Mouse (Mus musculus): ENCODE measurements at regions not wholly inside any gene's neighbourhood (a gene's known extent, or its start where the extent isn't known, plus 50 kb on each side); places are given as distances from the start of the nearest gene placed in this dataset.

- ATAC-seq (replicated peaks; ENCODE audit: low FRiP score): peak; percentile 33; the same call in 1 of the 2 replicates
- no peak overlapping the region for H3K27ac ChIP-seq
- no peak overlapping the region for H3K4me2 ChIP-seq
- peaks cover 23% of the 10 kb centered on the region for H3K4me1 ChIP-seq
- no peaks in the 10 kb centered on the region for H3K36me3 ChIP-seq
- H3K4me3 ChIP-seq (replicated peaks): no peak overlapping the region
- H3K27me3 ChIP-seq: no peaks in the 10 kb centered on the region
- H3K9me3 ChIP-seq (replicated peaks): no peaks in the 10 kb centered on the region
- H3K9ac ChIP-seq: no peak overlapping the region
- WGBS: 14% methylated on average over 11 of the region's 11 CpGs
These were observed 80.9 kb upstream of the 1600014C23Rik start for GRCm38 (mm10) chr17:45814586-45814985.

DNA sequence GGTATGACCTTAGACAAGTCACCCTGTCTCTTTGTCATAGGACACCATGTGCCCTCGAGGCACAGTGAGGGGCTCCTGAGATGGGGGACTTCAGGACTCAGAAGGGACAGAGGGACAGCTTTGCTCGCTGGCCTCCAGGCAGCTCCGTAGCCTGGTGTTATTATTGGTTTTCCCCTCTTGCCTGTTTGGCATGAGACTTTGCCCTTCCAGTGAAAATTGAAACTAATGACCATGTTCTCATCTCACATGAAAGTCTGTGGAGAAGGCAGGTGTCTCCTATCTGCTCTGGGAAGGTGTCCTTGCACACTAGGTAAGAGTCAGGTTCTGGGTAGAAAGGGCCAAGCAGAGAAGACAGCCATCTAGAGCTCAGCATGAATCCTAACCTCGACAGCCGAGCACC, 80.3 kb upstream of the 1600014C23Rik start:
- Histone ChIP-seq H3K27ac (no peak overlapping the region), H3K27me3 (no peaks in the 10 kb centered on the region), H3K9ac (no peak overlapping the region), H3K4me1 (peaks cover 23% of the 10 kb centered on the region), H3K9me3 (replicated peaks) (no peaks in the 10 kb centered on the region), H3K4me2 (no peak overlapping the region), H3K4me3 (replicated peaks) (no peak overlapping the region), H3K36me3 (no peaks in the 10 kb centered on the region)
- 68% methylated on average over 5 of the region's 5 CpGs for WGBS
- ATAC-seq (replicated peaks; ENCODE audit: low FRiP score): no peak

DNA sequence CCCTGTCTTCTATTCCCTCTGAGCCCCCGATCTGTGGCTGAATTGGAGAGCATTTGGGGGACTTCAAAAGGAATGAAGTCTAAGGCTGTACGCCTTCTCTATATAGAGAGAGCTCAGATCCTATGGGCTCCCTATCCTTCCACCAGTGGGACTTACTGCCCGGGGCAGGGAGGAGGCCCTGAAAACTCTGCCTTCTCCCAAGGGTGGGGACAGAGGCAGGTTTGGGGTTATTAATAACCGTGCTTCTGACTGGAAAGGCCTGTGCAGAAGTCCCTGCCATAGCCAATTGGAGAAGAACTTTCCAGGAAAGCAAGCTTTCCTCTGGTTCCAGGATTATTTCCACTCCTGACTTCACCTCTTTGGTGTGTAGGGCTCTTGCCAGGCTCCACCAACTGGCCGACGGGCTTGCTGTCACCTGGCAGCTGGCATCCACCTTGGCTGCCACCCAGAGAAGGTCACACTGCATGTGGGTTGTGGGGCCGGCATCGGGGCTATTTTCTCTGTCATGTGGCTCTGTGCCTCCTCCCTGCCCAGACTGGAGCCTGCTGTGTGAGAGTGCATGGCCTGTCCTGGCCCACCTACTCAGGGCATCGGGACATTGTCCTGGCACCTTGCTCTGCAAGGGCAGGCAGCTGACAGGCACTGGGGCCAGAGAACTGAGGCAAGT, 78.8 kb upstream of the 1600014C23Rik start:
- H3K27ac ChIP-seq: no peak overlapping the region
- peaks cover 32% of the 10 kb centered on the region for H3K4me1 ChIP-seq
- H3K27me3 ChIP-seq: no peaks in the 10 kb centered on the region
- ATAC-seq (replicated peaks; ENCODE audit: low FRiP score): no peak
- 85% methylated on average over 9 of the region's 9 CpGs for WGBS
- H3K4me2 ChIP-seq: no peak overlapping the region
- no peak overlapping the region for H3K4me3 ChIP-seq (replicated peaks)
- H3K9ac ChIP-seq: no peak overlapping the region
- H3K9me3 ChIP-seq (replicated peaks): no peaks in the 10 kb centered on the region
- H3K36me3 ChIP-seq: no peaks in the 10 kb centered on the region

DNA sequence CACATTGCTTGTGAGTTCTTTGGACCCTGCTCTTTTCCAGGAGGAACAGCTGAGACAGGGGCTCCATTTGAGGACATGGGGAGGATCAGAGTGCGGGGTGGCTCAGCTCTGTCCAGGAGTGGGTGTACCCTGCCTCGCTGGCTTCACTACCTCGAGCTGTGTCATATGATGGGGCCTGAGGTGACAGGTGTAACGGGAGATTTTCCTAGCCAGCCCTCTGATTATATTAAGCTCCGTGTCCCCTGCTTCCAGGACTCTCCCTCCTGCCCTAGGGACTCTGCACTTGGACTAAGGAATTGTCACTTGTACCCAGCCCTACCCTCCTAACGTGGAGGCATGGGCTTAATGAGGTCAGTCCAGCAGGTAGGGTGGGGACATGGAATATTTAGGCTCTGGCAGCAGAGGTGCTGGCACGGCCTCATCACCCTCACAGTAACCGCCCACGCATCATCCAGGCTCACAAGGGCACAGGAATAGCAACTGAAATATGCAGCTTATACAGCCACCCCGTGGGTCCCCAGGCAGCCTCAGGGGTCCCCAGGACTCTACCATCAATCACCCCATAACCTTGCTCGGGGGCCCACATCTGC, 78.1 kb upstream of the 1600014C23Rik start:
- Histone ChIP-seq H3K4me3 (replicated peaks) (no peak overlapping the region), H3K4me1 (peaks cover 39% of the 10 kb centered on the region), H3K9me3 (replicated peaks) (no peaks in the 10 kb centered on the region), H3K27ac (no peak overlapping the region), H3K4me2 (no peak overlapping the region), H3K27me3 (no peaks in the 10 kb centered on the region), H3K9ac (no peak overlapping the region), H3K36me3 (no peaks in the 10 kb centered on the region)
- WGBS: 72% methylated on average over 11 of the region's 11 CpGs
- no peak for ATAC-seq (replicated peaks; ENCODE audit: low FRiP score)

- Histone ChIP-seq H3K27ac (no peak overlapping the region), H3K4me1 (peaks cover 41% of the 10 kb centered on the region), H3K27me3 (peaks cover 11% of the 10 kb centered on the region; the same call in 1 of the 2 replicates), H3K36me3 (no peaks in the 10 kb centered on the region), H3K4me2 (no peak overlapping the region), H3K9ac (no peak overlapping the region), H3K9me3 (replicated peaks) (no peaks in the 10 kb centered on the region), H3K4me3 (replicated peaks) (no peak overlapping the region)
- WGBS: 92% methylated on average over 6 of the region's 6 CpGs
- no peak for ATAC-seq (replicated peaks; ENCODE audit: low FRiP score)
These were observed 76.1 kb upstream of the 1600014C23Rik start for GRCm38 (mm10) chr17:45809728-45810127.

- no peaks in the 10 kb centered on the region for H3K9me3 ChIP-seq (replicated peaks)
- peaks cover 16% of the 10 kb centered on the region; the same call in 1 of the 2 replicates for H3K27me3 ChIP-seq
- H3K4me3 ChIP-seq (replicated peaks): no peak overlapping the region
- WGBS: 49% methylated on average over 4 of the region's 4 CpGs
- peaks cover 33% of the 10 kb centered on the region for H3K4me1 ChIP-seq
- no peak overlapping the region for H3K27ac ChIP-seq
- H3K9ac ChIP-seq: no peak overlapping the region
- ATAC-seq (replicated peaks; ENCODE audit: low FRiP score): no peak
- no peak overlapping the region for H3K4me2 ChIP-seq
- H3K36me3 ChIP-seq: no peaks in the 10 kb centered on the region
These were observed 74.7 kb upstream of the 1600014C23Rik start for GRCm38 (mm10) chr17:45808374-45808773.

GRCm38 (mm10) chr17:45807452-45807851, 73.8 kb upstream of the 1600014C23Rik start:
- ATAC-seq (replicated peaks; ENCODE audit: low FRiP score): peak; percentile 20
- no peak overlapping the region for H3K9ac ChIP-seq

GRCm38 (mm10) chr17:45806831-45807230, 73.2 kb upstream of the 1600014C23Rik start:
- no peaks in the 10 kb centered on the region for H3K9me3 ChIP-seq (replicated peaks)
- H3K27me3 ChIP-seq: peaks cover 16% of the 10 kb centered on the region; the same call in 1 of the 2 replicates
- no peak for ATAC-seq (replicated peaks; ENCODE audit: low FRiP score)
- H3K36me3 ChIP-seq: no peaks in the 10 kb centered on the region
- H3K9ac ChIP-seq: no peak overlapping the region
- no peak overlapping the region for H3K4me2 ChIP-seq
- H3K27ac ChIP-seq: peak overlapping the region; percentile 42
- H3K4me3 ChIP-seq (replicated peaks): no peak overlapping the region
- peaks cover 39% of the 10 kb centered on the region for H3K4me1 ChIP-seq
- WGBS: 73% methylated on average over 4 of the region's 4 CpGs

More at GRCm38 (mm10) chr17:45807452-45807851, 73.8 kb upstream of the 1600014C23Rik start:
- Histone ChIP-seq H3K27me3 (peaks cover 16% of the 10 kb centered on the region; the same call in 1 of the 2 replicates), H3K4me3 (replicated peaks) (no peak overlapping the region), H3K4me1 (peaks cover 34% of the 10 kb centered on the region), H3K9me3 (replicated peaks) (no peaks in the 10 kb centered on the region), H3K4me2 (no peak overlapping the region), H3K36me3 (no peaks in the 10 kb centered on the region), H3K27ac (peak overlapping the region; percentile 48; the same call in 1 of the 2 replicates)
- WGBS: 24% methylated on average over 10 of the region's 13 CpGs

- H3K27ac ChIP-seq: peak overlapping the region; percentile 42
- peaks cover 16% of the 10 kb centered on the region; the same call in 1 of the 2 replicates for H3K27me3 ChIP-seq
- peaks cover 39% of the 10 kb centered on the region for H3K4me1 ChIP-seq
- no peaks in the 10 kb centered on the region for H3K36me3 ChIP-seq
- 61% methylated on average over 5 of the region's 5 CpGs for WGBS
- H3K9me3 ChIP-seq (replicated peaks): no peaks in the 10 kb centered on the region
- no peak overlapping the region for H3K4me2 ChIP-seq
- no peak overlapping the region for H3K4me3 ChIP-seq (replicated peaks)
- no peak for ATAC-seq (replicated peaks; ENCODE audit: low FRiP score)
- no peak overlapping the region for H3K9ac ChIP-seq
These were observed 72.8 kb upstream of the 1600014C23Rik start for GRCm38 (mm10) chr17:45806430-45806829.

GRCm38 (mm10) chr17:45805471-45806082, 71.9 kb upstream of the 1600014C23Rik start:
- no peaks in the 10 kb centered on the region for H3K9me3 ChIP-seq (replicated peaks)
- peaks cover 39% of the 10 kb centered on the region for H3K4me1 ChIP-seq
- peak overlapping the region; percentile 7; the same call in 1 of the 2 replicates for H3K4me3 ChIP-seq (replicated peaks)
- H3K27ac ChIP-seq: peak overlapping the region; percentile 39
- H3K9ac ChIP-seq: no peak overlapping the region
- H3K27me3 ChIP-seq: peaks cover 16% of the 10 kb centered on the region; the same call in 1 of the 2 replicates
- no peaks in the 10 kb centered on the region for H3K36me3 ChIP-seq
- WGBS: 2% methylated on average over 34 of the region's 35 CpGs
- peak; percentile 61 for ATAC-seq (replicated peaks; ENCODE audit: low FRiP score)
- H3K4me2 ChIP-seq: peak overlapping the region; percentile 48

DNA sequence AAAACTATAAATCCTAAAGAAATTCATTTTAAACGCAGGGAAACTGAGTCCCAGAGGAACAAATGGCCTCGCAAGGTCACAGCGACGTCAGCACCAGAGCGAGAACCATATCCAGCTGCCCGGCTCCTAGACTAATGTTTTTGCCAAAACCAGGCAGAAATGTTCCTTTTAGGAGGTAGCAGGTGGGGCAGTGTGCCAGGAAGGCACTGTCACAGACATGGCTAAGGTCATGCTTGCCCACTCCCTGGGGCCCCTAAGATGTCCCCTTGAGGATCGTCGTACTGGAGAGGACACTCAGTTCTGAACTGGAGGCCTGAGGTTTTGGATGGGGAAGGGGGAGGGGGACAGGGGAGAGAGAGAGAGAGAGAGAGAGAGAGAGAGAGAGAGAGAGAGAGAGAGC, 69.7 kb upstream of the 1600014C23Rik start:
- H3K9me3 ChIP-seq (replicated peaks): peaks cover 5% of the 10 kb centered on the region; the same call in 1 of the 2 replicates
- ATAC-seq (replicated peaks; ENCODE audit: low FRiP score): no peak
- no peak overlapping the region for H3K9ac ChIP-seq
- no peak overlapping the region for H3K27ac ChIP-seq
- no peak overlapping the region for H3K4me2 ChIP-seq
- H3K27me3 ChIP-seq: peaks cover 16% of the 10 kb centered on the region; the same call in 1 of the 2 replicates
- WGBS: 83% methylated on average over 8 of the region's 8 CpGs
- peaks cover 37% of the 10 kb centered on the region for H3K4me1 ChIP-seq
- H3K36me3 ChIP-seq: no peaks in the 10 kb centered on the region
- no peak overlapping the region for H3K4me3 ChIP-seq (replicated peaks)

DNA sequence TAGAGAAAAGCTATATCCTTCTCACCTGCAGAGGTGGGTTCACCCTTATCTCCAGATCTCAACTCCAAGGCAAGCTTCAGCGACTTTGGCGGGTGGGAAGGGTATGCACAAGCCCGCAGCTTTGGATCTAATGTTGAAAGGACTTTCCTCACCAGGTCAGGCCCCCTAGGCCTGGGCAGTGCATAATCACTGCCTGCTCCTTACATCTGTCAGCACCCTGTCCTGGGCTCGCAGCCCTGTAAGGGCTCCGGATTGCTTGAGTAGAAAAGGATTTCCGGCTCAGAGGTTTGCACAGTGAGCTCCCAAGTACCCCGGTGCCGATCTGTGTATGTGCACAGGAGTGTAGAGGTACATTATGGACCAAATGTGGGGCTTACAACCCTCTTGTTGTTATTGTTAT, 68.8 kb upstream of the 1600014C23Rik start:
- Histone ChIP-seq H3K36me3 (no peaks in the 10 kb centered on the region), H3K4me2 (no peak overlapping the region), H3K27me3 (peaks cover 16% of the 10 kb centered on the region; the same call in 1 of the 2 replicates), H3K4me3 (replicated peaks) (no peak overlapping the region), H3K4me1 (peaks cover 30% of the 10 kb centered on the region), H3K9ac (no peak overlapping the region), H3K27ac (0 out of 2 replicates have a peak overlapping the region, but pooled peaks have one; percentile 28), H3K9me3 (replicated peaks) (peaks cover 5% of the 10 kb centered on the region; the same call in 1 of the 2 replicates)
- ATAC-seq (replicated peaks; ENCODE audit: low FRiP score): no peak
- WGBS: 76% methylated on average over 8 of the region's 8 CpGs

Measured in kidney, embryonic 15.5 days (tissue).